Mouse (Mus musculus) kidney, embryonic 15.5 days (tissue): Measurements from ENCODE around the gene Spdye4a. TPM values are rescaled to one million over a fixed set of nuclear protein-coding genes. Genes with fewer than 3 reads are reported as not detected.

Experiments
- polyA plus RNA-seq: library from polyadenylated mRNA; unstranded; fragments of >200 nt; fragmentation: Nextera tagmentation; extraction: Ambion mirVana; gene quantifications from 2 replicates; pipeline ENCODE4 v1.2.1, GENCODE M21; 2015

Spdye4a gene
- polyA plus RNA-seq, 1 experiment from 2014 or later: not detected

Other genes starting within 250 kb of the Spdye4a start
- gene Rnf216, start 113.9 kb downstream of the Spdye4a start, polyA plus RNA-seq: 44.5 and 46.9 TPM in 2 replicates
- 0.04 TPM in 1 of 2 replicates, not detected in the other for gene Olfr718-ps1, start 79.3 kb downstream of the Spdye4a start, polyA plus RNA-seq
- 12.8 and 16.8 TPM in 2 replicates for gene Rbak, start 46.1 kb downstream of the Spdye4a start, polyA plus RNA-seq
- not detected in 2 replicates for gene Spdye4b, start 45.9 kb downstream of the Spdye4a start, polyA plus RNA-seq
- gene Zfp12, start 8.3 kb upstream of the Spdye4a start, polyA plus RNA-seq: 15.6 and 17.0 TPM in 2 replicates
- 3.2 and 3.3 TPM in 2 replicates for gene Zfp316, start 43.1 kb upstream of the Spdye4a start, polyA plus RNA-seq
- 0.08 TPM in 2 replicates for gene Zfp853, start 66.7 kb upstream of the Spdye4a start, polyA plus RNA-seq
- 39.9 and 43.6 TPM in 2 replicates for gene E130309D02Rik, start 88.5 kb upstream of the Spdye4a start, polyA plus RNA-seq
- gene Zdhhc4, start 102.4 kb upstream of the Spdye4a start, polyA plus RNA-seq: 74.3 and 76.4 TPM in 2 replicates
- 0.14 TPM in 1 of 2 replicates, not detected in the other for gene Grid2ip, start 130.4 kb upstream of the Spdye4a start, polyA plus RNA-seq
- 344 and 350 TPM in 2 replicates for gene Kdelr2, start 176.9 kb upstream of the Spdye4a start, polyA plus RNA-seq
- gene Daglb, start 237.7 kb upstream of the Spdye4a start, polyA plus RNA-seq: 7.1 and 8.6 TPM in 2 replicates